Mouse (Mus musculus): Measurements from ENCODE around the gene Lmna. TPM values are rescaled to one million over a fixed set of nuclear protein-coding genes. Genes with fewer than 3 reads are reported as not detected.
A peak's percentile ranks its signal among the peaks of the same experiment; 100 is the strongest.

The Lmna gene
- total RNA-seq, 2 experiments from 2014 or later = 109 to 141 TPM

GRCm38 (mm10) chr3:88447676-88448183 is 62.0 kb downstream of the Lmna start:
- no peak for DNase-seq

GRCm38 (mm10) chr3:88446471-88447123 is 63.2 kb downstream of the Lmna start:
- DNase-seq = no peak

- DNase-seq = no peak
These were observed 66.9 kb downstream of the Lmna start for GRCm38 (mm10) chr3:88442888-88443287.

GRCm38 (mm10) chr3:88442488-88442887 is 67.3 kb downstream of the Lmna start:
- no peak for DNase-seq

DNA sequence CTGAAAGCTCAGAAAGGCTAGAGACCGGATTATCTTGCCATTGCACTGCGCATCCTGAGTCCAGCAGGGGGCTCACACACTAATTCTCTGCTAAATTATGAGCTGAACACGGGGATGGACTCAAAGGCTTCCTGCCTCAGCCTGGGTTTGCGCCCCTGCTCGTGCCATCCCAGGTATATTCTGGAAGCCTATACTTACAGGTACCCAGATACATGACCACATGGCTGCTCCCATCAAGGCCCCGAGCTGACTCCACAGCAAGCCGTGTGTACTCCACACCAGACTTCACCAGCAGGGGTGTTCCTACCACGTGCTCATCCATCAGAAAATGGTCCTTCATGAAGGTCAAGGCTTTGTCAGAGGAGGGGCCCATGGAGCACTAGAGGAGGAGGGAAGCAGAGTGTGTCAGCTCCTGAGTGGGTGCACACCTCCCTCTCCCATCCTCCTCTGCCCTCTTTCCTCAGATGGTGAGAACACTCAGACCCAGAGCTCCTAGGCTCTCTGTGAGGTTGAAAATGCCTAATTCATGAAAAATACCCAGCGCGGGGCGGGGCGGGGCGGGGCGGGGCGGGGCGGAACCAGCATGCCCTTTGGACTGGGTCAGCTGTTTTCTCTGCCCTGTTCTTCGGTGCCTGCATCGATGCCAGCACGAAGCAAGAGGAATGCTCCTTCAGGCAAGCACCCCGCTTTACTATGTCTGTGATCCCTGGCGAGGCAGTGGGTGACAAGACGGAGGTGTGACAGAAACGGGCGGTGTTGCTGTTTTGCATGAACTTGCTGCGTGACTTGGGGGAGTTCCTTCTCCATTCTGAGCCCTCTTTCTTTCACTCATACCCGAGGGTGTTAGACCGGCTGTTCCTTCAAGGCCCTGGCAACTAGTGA is 69.0 kb downstream of the Lmna start:
- DNase-seq = peak; percentile 60 to 63

DNA sequence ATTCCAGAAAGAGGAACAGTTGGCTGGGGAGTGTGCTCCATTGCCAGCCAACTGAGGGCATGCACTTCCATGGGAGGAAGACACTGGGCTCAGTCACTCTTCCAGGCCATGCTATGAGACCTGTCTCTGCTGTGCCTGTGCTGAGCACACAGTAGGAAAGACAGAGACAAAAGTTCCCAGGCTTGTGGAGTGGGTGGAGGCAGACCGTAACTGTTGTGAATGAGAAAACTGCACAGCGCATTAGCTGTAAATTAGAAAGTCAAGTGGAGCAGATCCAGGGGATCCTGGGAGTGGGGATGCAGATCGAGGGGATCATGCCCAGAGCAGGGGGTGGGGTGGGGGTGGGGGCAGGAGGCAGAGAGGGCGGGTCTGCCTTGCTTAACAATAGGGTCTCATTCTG is 70.2 kb downstream of the Lmna start:
- DNase-seq = no peak

- DNase-seq = no peak
These were observed 72.3 kb downstream of the Lmna start for GRCm38 (mm10) chr3:88437454-88437853.

DNA sequence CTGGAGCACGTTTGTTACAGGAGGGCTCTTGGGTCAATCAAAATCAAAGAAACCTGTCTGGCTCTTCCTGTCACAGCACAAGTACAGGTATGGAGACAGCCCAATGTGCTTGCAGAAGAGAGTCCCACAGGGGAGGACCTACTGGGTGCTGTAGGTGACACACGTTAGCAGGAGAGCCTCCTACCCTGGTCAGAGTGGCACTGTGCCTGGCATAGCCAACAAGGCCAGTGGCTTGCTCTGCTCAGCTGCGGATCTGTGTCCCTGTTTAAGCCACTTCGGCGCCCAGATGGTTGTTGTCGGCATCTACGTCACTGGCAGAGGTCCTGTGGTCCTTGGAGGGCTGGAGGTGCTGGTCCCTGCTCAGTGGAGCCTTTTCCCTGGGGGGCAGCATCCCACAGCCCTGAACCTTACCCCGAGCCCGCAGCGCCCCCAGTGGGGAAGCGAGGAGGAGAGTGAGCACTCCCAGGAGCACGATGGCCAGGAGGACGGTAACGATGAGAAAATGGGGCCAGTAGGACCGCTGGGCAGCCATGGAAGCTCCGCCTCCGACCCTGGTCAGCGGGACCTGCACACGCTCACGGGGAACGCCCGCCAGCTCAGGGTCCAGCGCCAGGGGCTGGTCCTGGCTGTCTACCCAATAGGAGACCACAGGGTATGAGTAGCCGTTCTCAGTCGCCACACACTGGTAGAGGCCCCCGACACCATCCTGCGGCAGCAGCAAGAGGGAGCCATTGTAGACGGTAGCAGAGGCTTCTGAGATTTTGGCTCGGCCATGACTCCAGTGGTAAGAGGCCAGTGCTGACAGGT is 73.2 kb downstream of the Lmna start:
- peak; percentile 81 to 86 for DNase-seq

- no peak for DNase-seq
These were observed 74.2 kb downstream of the Lmna start for GRCm38 (mm10) chr3:88435515-88435914.

Small RNAs within 50 kb of the gene (microRNA-seq; reads per million reads assigned to microRNA genes)
- gene Mir1905 = not detected
- not detected for gene Mir7011

Other genes starting within 250 kb of the Lmna start
- gene Gm38392, start 222.7 kb downstream of the Lmna start, total RNA-seq (2021) = 1 to 10 TPM in 1 of 2 experiments, under 1 TPM in 1; 0.99 to 1.5 TPM
- gene Tsacc, start 213.0 kb downstream of the Lmna start, total RNA-seq (2021) = 1 to 10 TPM; 6.9 to 8.0 TPM
- 100 to 1,000 TPM; 301 to 387 TPM for gene Cct3, start 212.8 kb downstream of the Lmna start, total RNA-seq (2021)
- 100 to 1,000 TPM; 199 to 231 TPM for gene Glmp, start 184.9 kb downstream of the Lmna start, total RNA-seq (2021)
- gene Tmem79, start 173.8 kb downstream of the Lmna start, total RNA-seq (2021) = 10 to 100 TPM in 1 of 2 experiments, 1 to 10 TPM in 1; 9.8 to 13.9 TPM
- 10 to 100 TPM; 43.2 to 45.0 TPM for gene Smg5, start 173.7 kb downstream of the Lmna start, total RNA-seq (2021)
- gene Paqr6, start 145.4 kb downstream of the Lmna start, total RNA-seq (2021) = 1 to 10 TPM in 1 of 2 experiments, under 1 TPM in 1; 0.96 to 1.5 TPM
- gene Bglap3, start 137.2 kb downstream of the Lmna start, total RNA-seq (2021) = under 1 TPM in 1 of 2 experiments, not detected in 1; 0.76 TPM
- gene Bglap2, start 131.3 kb downstream of the Lmna start, total RNA-seq (2021) = not detected
- gene Bglap, start 125.5 kb downstream of the Lmna start, total RNA-seq (2021) = 1 to 10 TPM in 1 of 2 experiments, under 1 TPM in 1; 0.99 to 1.9 TPM
- gene Pmf1, start 99.6 kb downstream of the Lmna start, total RNA-seq (2021) = 10 to 100 TPM; 29.4 to 43.1 TPM
- 10 to 100 TPM; 47.2 to 48.1 TPM for gene Slc25a44, start 84.8 kb downstream of the Lmna start, total RNA-seq (2021)
- 10 to 100 TPM in 1 of 2 experiments, 1 to 10 TPM in 1; 8.9 to 12.6 TPM for gene Sema4a, start 48.8 kb downstream of the Lmna start, total RNA-seq (2021)
- gene Mex3a, start 22.4 kb upstream of the Lmna start, total RNA-seq (2021) = 1 to 10 TPM; 3.1 to 4.3 TPM
- gene Rab25, start 38.3 kb upstream of the Lmna start, total RNA-seq (2021) = not detected
- gene Lamtor2, start 43.1 kb upstream of the Lmna start, total RNA-seq (2021) = 100 to 1,000 TPM; 142 to 148 TPM
- gene Ubqln4, start 43.8 kb upstream of the Lmna start, total RNA-seq (2021) = 10 to 100 TPM; 73.3 to 74.2 TPM
- 100 to 1,000 TPM; 207 to 252 TPM for gene Ssr2, start 65.9 kb upstream of the Lmna start, total RNA-seq (2021)
- 10 to 100 TPM; 24.6 to 25.3 TPM for gene Arhgef2, start 96.0 kb upstream of the Lmna start, total RNA-seq (2021)
- not detected for gene Rxfp4, start 143.2 kb upstream of the Lmna start, total RNA-seq (2021)
- 10 to 100 TPM; 46.5 to 64.3 TPM for gene Khdc4, start 175.8 kb upstream of the Lmna start, total RNA-seq (2021)
- gene Rit1, start 206.9 kb upstream of the Lmna start, total RNA-seq (2021) = 10 to 100 TPM; 49.9 to 58.4 TPM

Measured in adrenal gland, postnatal 36 days (tissue).